Comparison of ENCODE assay signal across 9 mouse cellular contexts in genomic region chr17:29796787-29797186, GRCm38 (mm10).
DNase-seq lines count a peak whose midpoint lies in the region; ATAC-seq and TF ChIP-seq lines count a peak whose summit lies in the region.
"Had no signal": no experiment of that assay in that cellular context is flagged by ENCODE, and none has a peak within 500 bp of the region (broad histone marks: within the 10 kb centered on the region; RNA-seq: fewer than 3 reads in every experiment).

No protein-coding gene starts in this region.

- no peak overlapping the region for H3K4me3 ChIP-seq in heart, adult 2 months
- H3K4me3 ChIP-seq in lung, embryonic 14.5 days (ENCODE audit: low read depth, low read length) = no peak overlapping the region
- H3K4me3 ChIP-seq in MEL (ENCODE audit: control insufficient read depth in 1 of 2, insufficient read depth in 1 of 2, low read depth in 2 of 2, low read length in 2 of 2) = no peak overlapping the region
- H3K4me3 ChIP-seq: limb, embryonic 15.5 days had no signal

- TF ChIP-seq EP300 in heart, adult 2 months (IDR thresholded peaks at IDR 0.05; ENCODE audit: insufficient read depth, low read depth, low read length) = no peak
- TF ChIP-seq EP300 in MEL (IDR thresholded peaks at IDR 0.05; ENCODE audit: low read depth in 1 of 2, low read length in 2 of 2) = no peak

- H3K9ac ChIP-seq in heart, adult 2 months (ENCODE audit: low read depth, low read length) = no peak overlapping the region
- no peak overlapping the region for H3K9ac ChIP-seq in lung, embryonic 14.5 days
- H3K9ac ChIP-seq in MEL (ENCODE audit: control insufficient read depth, low read depth, low read length, poor library complexity, severe bottlenecking) = no peak overlapping the region
- H3K9ac ChIP-seq: limb, embryonic 15.5 days had no signal

- intact Hi-C loops in heart, adult 2 months (cut with DNase I) = loop anchor here (1.0 to 5.0 kb wide), 2 partner anchors 56 to 87 kb away; no protein-coding TSS in a partner anchor

- H3K9me3 ChIP-seq in lung, embryonic 14.5 days (ENCODE audit: low read depth, low read length) = no peaks in the 10 kb centered on the region
- no peaks in the 10 kb centered on the region for H3K9me3 ChIP-seq in MEL (replicated peaks; ENCODE audit: insufficient read depth, low read length)
- H3K9me3 ChIP-seq: limb, embryonic 15.5 days had no signal

- no peaks in the 10 kb centered on the region for H3K36me3 ChIP-seq in heart, adult 2 months (ENCODE audit: control insufficient read depth, insufficient read depth, low read length)
- H3K36me3 ChIP-seq in lung, embryonic 14.5 days (ENCODE audit: insufficient read depth) = no peaks in the 10 kb centered on the region
- H3K36me3 ChIP-seq in MEL (ENCODE audit: control insufficient read depth in 1 of 2, insufficient read depth in 2 of 2, low read length in 2 of 2) = no peaks in the 10 kb centered on the region; a peak in 1 of 4 replicates
- H3K36me3 ChIP-seq: limb, embryonic 15.5 days had no signal

- ATAC-seq in lung, embryonic 14.5 days (ENCODE audit: insufficient read depth) = no peak
- 0 out of 2 replicates have a peak, but pooled peaks have one; percentile 32 for ATAC-seq in megakaryocyte progenitor cell, adult 5-6 weeks (replicated peaks; ENCODE audit: poor library complexity)

- no peaks in the 10 kb centered on the region for H3K27me3 ChIP-seq in heart, adult 2 months (ENCODE audit: control insufficient read depth, insufficient read depth, low read length)
- H3K27me3 ChIP-seq in lung, embryonic 14.5 days (ENCODE audit: insufficient read depth, low read length) = 0 out of 2 replicates have a peak, but pooled peaks cover 3% of the 10 kb centered on the region
- H3K27me3 ChIP-seq in MEL (ENCODE audit: control insufficient read depth in 1 of 2, insufficient read depth in 2 of 2, low read length in 2 of 2) = no peaks in the 10 kb centered on the region

- H3K4me2 ChIP-seq in lung, embryonic 14.5 days = no peak overlapping the region
- H3K4me2 ChIP-seq: limb, embryonic 15.5 days had no signal

- peak; percentile 36 for TF ChIP-seq CTCF in heart, adult 2 months (IDR thresholded peaks at IDR 0.05)
- TF ChIP-seq CTCF in lung, embryonic 14.5 days (IDR thresholded peaks at IDR 0.05; ENCODE audit: low read depth) = peak; percentile 47
- peak; percentile 33 to 38 (median 36); a peak in 5 of 6 replicates for TF ChIP-seq CTCF in MEL (IDR thresholded peaks at IDR 0.05 in 2 of 3, conservative IDR thresholded peaks at IDR 0.05 in 1 of 3; ENCODE audit: control insufficient read depth in 1 of 3, insufficient read depth in 1 of 3, low read depth in 2 of 3, low read length in 3 of 3, poor library complexity in 1 of 3, severe bottlenecking in 1 of 3)

- 32% methylated on average over 9 of the region's 9 CpGs for WGBS in heart, adult 2 months
- 31% methylated on average over 9 of the region's 9 CpGs for WGBS in lung, embryonic 14.5 days

- no peak for TF ChIP-seq POLR2A in heart, adult 2 months (IDR thresholded peaks at IDR 0.05; ENCODE audit: insufficient read depth, low read depth, low read length)
- no peak for TF ChIP-seq POLR2A in MEL (IDR thresholded peaks at IDR 0.05; ENCODE audit: control insufficient read depth in 1 of 2, insufficient read depth in 1 of 2, low read depth in 1 of 2, low read length in 2 of 2, poor library complexity in 1 of 2)

- no peak for TF ChIP-seq RAD21 in MEL (IDR thresholded peaks at IDR 0.05; ENCODE audit: low read depth, low read length)

- no peaks in the 10 kb centered on the region for H3K79me2 ChIP-seq in heart, adult 2 months (replicated peaks; ENCODE audit: control insufficient read depth, insufficient read depth, low read length)
- H3K79me2 ChIP-seq in MEL (ENCODE audit: control insufficient read depth, insufficient read depth, low read length, poor library complexity) = no peaks in the 10 kb centered on the region

- H3K4me1 ChIP-seq in heart, adult 2 months (ENCODE audit: control insufficient read depth, insufficient read depth, low read length) = no peaks in the 10 kb centered on the region
- peaks cover 8% of the 10 kb centered on the region; the same call in 1 of the 2 replicates for H3K4me1 ChIP-seq in lung, embryonic 14.5 days (ENCODE audit: insufficient read depth)
- no peaks in the 10 kb centered on the region for H3K4me1 ChIP-seq in MEL (ENCODE audit: control insufficient read depth in 1 of 2, insufficient read depth in 2 of 2, low read length in 2 of 2)

- DNase-seq in heart, adult 2 months = no peak
- DNase-seq in heart, adult 9 months (ENCODE audit: low spot score in 2 of 2) = no peak
- DNase-seq in lung, embryonic 14.5 days = no peak
- no peak for DNase-seq in lung, postnatal 25 days (ENCODE audit: low spot score)
- DNase-seq in MEL (ENCODE audit: low read depth, low spot score) = peak; percentile 32
- no peak for DNase-seq in spleen, adult 12 weeks (ENCODE audit: low spot score)
- DNase-seq in kidney, adult 18-20 months = no peak

- no peak overlapping the region for H3K27ac ChIP-seq in heart, adult 2 months
- no peak overlapping the region for H3K27ac ChIP-seq in lung, embryonic 14.5 days (ENCODE audit: low read depth)
- H3K27ac ChIP-seq in MEL (ENCODE audit: control insufficient read depth, low read depth, low read length) = no peak overlapping the region
- H3K27ac ChIP-seq: limb, embryonic 15.5 days had no signal

TF ChIP-seq in MEL, 35 proteins besides CTCF, POLR2A, EP300 and RAD21:
- TF ChIP-seq ZC3H11A (IDR thresholded peaks at IDR 0.05; ENCODE audit: low read depth, low read length) (no peak), SMC3 (IDR thresholded peaks at IDR 0.05; ENCODE audit: low read depth, low read length) (0 out of 2 replicates have a peak, but pooled peaks have one; percentile 27), JUND (IDR thresholded peaks at IDR 0.05; ENCODE audit: low read depth, low read length) (no peak), POLR2AphosphoS5 (IDR thresholded peaks at IDR 0.05; ENCODE audit: borderline replicate concordance, low read depth, low read length) (no peak), SIN3A (IDR thresholded peaks at IDR 0.05; ENCODE audit: low read length) (no peak)
